Mouse (Mus musculus) E14TG2a.4 (cell line): ENCODE measurements at regions not wholly inside any gene's neighbourhood (a gene's known extent, or its start where the extent isn't known, plus 50 kb on each side); places are given as distances from the start of the nearest gene placed in this dataset.

ENCODE experiments used
- H3K27me3 ChIP-seq: 2 replicates; pipeline ENCODE4 v1.6.1; 2014; ENCODE audit warnings: low read length, control low read depth; ENCODE audit not compliant: insufficient read depth
- H3K36me3 ChIP-seq: 2 replicates; pipeline ENCODE4 v1.6.1; 2014; ENCODE audit warnings: low read length, control low read depth; ENCODE audit not compliant: insufficient read depth
- H3K4me1 ChIP-seq: replicated peaks from 2 replicates; pipeline ENCODE4 v1.6.1; 2014; ENCODE audit warnings: low read depth, low read length, control low read depth
- H3K4me3 ChIP-seq: replicated peaks from 2 replicates; pipeline ENCODE4 v1.5.1; 2014; ENCODE audit warnings: mild to moderate bottlenecking, low read length
- H3K9me3 ChIP-seq: 2 replicates; pipeline ENCODE4 v1.6.1; 2014; ENCODE audit warnings: low read length, control low read depth
- CTCF ChIP-seq: conservative IDR thresholded peaks from 2 replicates; pipeline ENCODE4 v1.5.1; 2014; ENCODE audit warnings: low read length
- NANOG ChIP-seq: IDR thresholded peaks from 2 replicates; pipeline ENCODE4 v1.6.1; 2014; ENCODE audit warnings: borderline replicate concordance, low read length, mixed read lengths
- POU5F1 ChIP-seq: IDR thresholded peaks from 2 replicates; pipeline ENCODE4 v1.6.1; 2014; ENCODE audit warnings: low read length, borderline replicate concordance

DNA sequence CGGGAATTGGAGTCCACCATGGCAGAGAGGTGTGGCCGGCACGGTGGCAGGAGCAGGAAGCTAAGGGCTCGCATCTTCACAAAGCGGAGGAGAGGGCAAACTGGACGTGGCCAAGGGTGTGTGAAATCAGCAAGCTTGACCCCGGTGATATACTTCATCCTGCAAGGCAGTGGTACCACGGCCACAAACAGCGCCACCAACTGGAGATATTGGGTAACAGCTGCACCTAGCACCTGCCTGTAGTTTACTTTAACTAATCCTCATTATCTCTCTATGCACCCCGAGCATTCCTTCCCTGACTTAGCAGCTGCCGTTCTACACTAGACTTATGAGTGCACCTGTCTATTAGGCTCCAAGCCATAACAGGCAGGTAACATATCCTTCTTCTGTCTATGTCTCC lies 251.6 kb downstream of the Suds3 start:
- Histone ChIP-seq H3K36me3 (no peaks in the 10 kb centered on the region), H3K4me1 (no peaks in the 10 kb centered on the region), H3K9me3 (peaks cover 5% of the 10 kb centered on the region), H3K4me3 (no peak overlapping the region), H3K27me3 (no peaks in the 10 kb centered on the region)
- TF ChIP-seq POU5F1 (no peak), CTCF (peak; percentile 64)

DNA sequence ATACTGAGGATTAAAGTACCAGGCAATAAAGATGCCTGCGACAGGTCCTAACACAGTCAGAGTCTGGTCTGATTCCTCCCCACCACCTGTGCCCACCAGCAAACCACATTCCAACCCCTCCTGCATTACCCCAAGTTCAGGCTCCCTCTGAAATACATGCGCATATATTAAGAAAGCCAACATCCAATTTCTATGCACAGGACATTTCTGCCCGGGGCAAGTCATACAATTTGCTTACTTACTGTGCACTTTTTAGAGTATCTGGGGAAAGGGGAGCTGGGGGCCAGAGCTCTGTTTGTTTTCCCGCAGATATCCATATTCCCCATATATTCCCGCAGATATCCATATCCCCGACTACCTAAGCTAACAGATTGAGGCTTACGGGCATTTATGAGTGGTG lies 261.1 kb upstream of the Srrm4 start:
- no peaks in the 10 kb centered on the region for H3K36me3 ChIP-seq
- peaks cover 23% of the 10 kb centered on the region for H3K4me1 ChIP-seq
- H3K27me3 ChIP-seq = no peaks in the 10 kb centered on the region
- no peak for TF ChIP-seq NANOG
- TF ChIP-seq CTCF = no peak
- no peak for TF ChIP-seq POU5F1
- H3K4me3 ChIP-seq = no peak overlapping the region
- no peaks in the 10 kb centered on the region for H3K9me3 ChIP-seq

GRCm38 (mm10) chr5:116831874-116832273 lies 240.3 kb upstream of the Srrm4 start:
- Histone ChIP-seq H3K27me3 (no peaks in the 10 kb centered on the region; the same call in none of the 2 replicates), H3K9me3 (no peaks in the 10 kb centered on the region), H3K4me1 (peaks cover 25% of the 10 kb centered on the region), H3K4me3 (no peak overlapping the region), H3K36me3 (no peaks in the 10 kb centered on the region)
- peak; percentile 76 for TF ChIP-seq CTCF
- no peak for TF ChIP-seq POU5F1

- peaks cover 7% of the 10 kb centered on the region for H3K27me3 ChIP-seq
- H3K4me3 ChIP-seq = no peak overlapping the region
- H3K9me3 ChIP-seq = no peaks in the 10 kb centered on the region
- TF ChIP-seq CTCF (no peak), NANOG (no peak), POU5F1 (no peak)
- peaks cover 19% of the 10 kb centered on the region for H3K4me1 ChIP-seq
- no peaks in the 10 kb centered on the region for H3K36me3 ChIP-seq
Observed at GRCm38 (mm10) chr5:116829771-116830170, 238.2 kb upstream of the Srrm4 start.

GRCm38 (mm10) chr5:116823260-116823659 lies 231.6 kb upstream of the Srrm4 start:
- H3K36me3 ChIP-seq = no peaks in the 10 kb centered on the region
- no peak overlapping the region for H3K4me3 ChIP-seq
- H3K9me3 ChIP-seq = no peaks in the 10 kb centered on the region
- H3K27me3 ChIP-seq = peaks cover 33% of the 10 kb centered on the region
- peaks cover 12% of the 10 kb centered on the region for H3K4me1 ChIP-seq
- TF ChIP-seq CTCF = no peak
- no peak for TF ChIP-seq POU5F1
- TF ChIP-seq NANOG = no peak

GRCm38 (mm10) chr5:116822141-116822540 lies 230.5 kb upstream of the Srrm4 start:
- Histone ChIP-seq H3K4me3 (no peak overlapping the region; the same call in 1 of the 2 replicates), H3K27me3 (peaks cover 33% of the 10 kb centered on the region), H3K36me3 (no peaks in the 10 kb centered on the region), H3K4me1 (peaks cover 8% of the 10 kb centered on the region), H3K9me3 (no peaks in the 10 kb centered on the region)
- no peak for TF ChIP-seq NANOG
- TF ChIP-seq CTCF = no peak
- no peak for TF ChIP-seq POU5F1

DNA sequence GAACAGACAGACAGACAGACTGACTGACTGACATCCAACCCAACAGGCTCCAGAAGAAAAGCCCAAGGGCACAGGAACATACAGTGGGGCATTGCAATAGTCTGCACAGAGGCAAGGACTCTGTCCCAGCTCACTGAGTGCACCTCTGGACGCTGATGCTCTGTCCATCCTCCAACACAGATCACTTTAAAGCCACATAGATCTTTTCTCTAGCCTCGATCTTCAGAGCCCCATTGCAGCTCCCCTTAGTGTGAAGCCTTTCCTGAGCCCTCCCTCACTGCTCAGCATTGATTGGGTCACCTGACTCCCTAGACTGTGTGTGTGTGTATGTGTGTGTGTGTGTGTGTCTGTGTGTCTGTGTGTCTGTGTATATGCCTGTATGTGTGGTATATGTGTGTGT lies 218.2 kb upstream of the Srrm4 start:
- Histone ChIP-seq H3K4me3 (no peak overlapping the region), H3K4me1 (peaks cover 16% of the 10 kb centered on the region), H3K36me3 (no peaks in the 10 kb centered on the region), H3K27me3 (peaks cover 4% of the 10 kb centered on the region; the same call in 1 of the 2 replicates), H3K9me3 (no peaks in the 10 kb centered on the region)
- TF ChIP-seq POU5F1 (no peak), NANOG (no peak), CTCF (no peak)

GRCm38 (mm10) chr5:116809001-116809759 lies 217.6 kb upstream of the Srrm4 start:
- H3K4me1 ChIP-seq = peaks cover 16% of the 10 kb centered on the region
- TF ChIP-seq NANOG (no peak), POU5F1 (no peak), CTCF (no peak)
- no peaks in the 10 kb centered on the region for H3K9me3 ChIP-seq
- no peaks in the 10 kb centered on the region for H3K36me3 ChIP-seq
- H3K27me3 ChIP-seq = peaks cover 4% of the 10 kb centered on the region; the same call in 1 of the 2 replicates
- H3K4me3 ChIP-seq = no peak overlapping the region

DNA sequence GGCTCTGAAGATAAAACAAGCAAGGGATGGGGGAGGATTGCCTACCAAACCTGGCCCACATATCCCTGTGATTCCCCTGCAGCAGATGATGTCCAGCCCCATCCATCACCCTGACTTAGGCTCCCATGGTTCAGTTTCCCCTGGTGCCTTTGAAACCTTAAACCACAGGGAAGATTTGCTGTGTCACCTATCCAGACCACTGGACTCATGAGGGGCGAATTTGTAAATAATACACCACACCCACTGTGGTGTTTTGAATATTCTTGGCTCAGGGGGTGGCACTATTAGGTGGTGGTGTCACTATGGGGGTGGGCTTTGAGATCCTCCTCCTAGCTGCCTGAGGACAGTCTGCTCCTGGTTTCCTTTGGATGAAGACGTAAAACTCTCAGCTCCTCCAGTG lies 205.8 kb upstream of the Srrm4 start:
- no peak overlapping the region for H3K4me3 ChIP-seq
- peaks cover 28% of the 10 kb centered on the region for H3K4me1 ChIP-seq
- TF ChIP-seq CTCF = no peak
- TF ChIP-seq NANOG = no peak
- no peak for TF ChIP-seq POU5F1
- H3K36me3 ChIP-seq = no peaks in the 10 kb centered on the region
- no peaks in the 10 kb centered on the region for H3K27me3 ChIP-seq
- peaks cover 11% of the 10 kb centered on the region for H3K9me3 ChIP-seq
